Mouse (Mus musculus) C2C12 (cell line): ENCODE measurements around the gene Fam189a2. TPM values are rescaled to one million over a fixed set of nuclear protein-coding genes. Genes with fewer than 3 reads are reported as not detected.

ENCODE experiments used
- H3K27me3 ChIP-seq: one replicate; pipeline ENCODE4 v1.6.1; 2011; ENCODE audit not compliant: control insufficient read depth, insufficient read depth, insufficient read length
- H3K36me3 ChIP-seq: one replicate; pipeline ENCODE4 v1.6.1; 2011; ENCODE audit not compliant: control insufficient read depth, insufficient read depth
- H3K4me3 ChIP-seq: one replicate; pipeline ENCODE4 v1.5.1; 2011; ENCODE audit warnings: mild to moderate bottlenecking, control low read depth; ENCODE audit not compliant: poor library complexity, insufficient read depth, severe bottlenecking
- H3K79me2 ChIP-seq: one replicate; pipeline ENCODE4 v1.6.1; 2011; ENCODE audit not compliant: control insufficient read depth, insufficient read depth
- H3K79me3 ChIP-seq: one replicate; pipeline ENCODE4 v1.6.1; 2011; ENCODE audit warnings: low read depth, control low read depth
- H3ac ChIP-seq: one replicate; pipeline ENCODE3; 2011; ENCODE audit warnings: low read depth; ENCODE audit not compliant: control insufficient read depth, insufficient read length
- CEBPB ChIP-seq: IDR thresholded peaks from one replicate; pipeline ENCODE4 v1.6.1; 2011; ENCODE audit warnings: low read depth, mild to moderate bottlenecking, control low read depth, moderate library complexity
- CTCF ChIP-seq: IDR thresholded peaks from one replicate; pipeline ENCODE4 v1.5.1; 2011; ENCODE audit not compliant: control insufficient read depth, insufficient read depth, insufficient read length
- FOSL1 ChIP-seq: IDR thresholded peaks from one replicate; pipeline ENCODE4 v1.8.0; 2011; ENCODE audit warnings: mild to moderate bottlenecking, low read length; ENCODE audit not compliant: poor library complexity, insufficient read depth, severe bottlenecking
- MAX ChIP-seq: IDR thresholded peaks from one replicate; pipeline ENCODE4 v1.6.1; 2011; ENCODE audit warnings: mild to moderate bottlenecking, control low read depth
- MYOD1 ChIP-seq: IDR thresholded peaks from one replicate; pipeline ENCODE4 v1.6.1; 2011; ENCODE audit warnings: low read depth; ENCODE audit not compliant: control insufficient read depth, insufficient read length
- MYOG ChIP-seq: IDR thresholded peaks from one replicate; pipeline ENCODE4 v1.6.1; 2011; ENCODE audit not compliant: control insufficient read depth, insufficient read length; ENCODE audit errors: extremely low read depth
- USF1 ChIP-seq: IDR thresholded peaks from one replicate; pipeline ENCODE4 v1.6.1; 2011; ENCODE audit warnings: low read depth, mild to moderate bottlenecking, control low read depth, moderate library complexity
- polyA plus RNA-seq: library from polyadenylated mRNA; unstranded; fragments of >200 nt; fragmentation: generic; extraction: Trizol; gene quantifications from one replicate; pipeline ENCODE4 v1.2.1, GENCODE M21; 2012; ENCODE audit warnings: missing spikeins

Gene Fam189a2
- polyA plus RNA-seq, 1 experiment: 0.42 TPM

DNA sequence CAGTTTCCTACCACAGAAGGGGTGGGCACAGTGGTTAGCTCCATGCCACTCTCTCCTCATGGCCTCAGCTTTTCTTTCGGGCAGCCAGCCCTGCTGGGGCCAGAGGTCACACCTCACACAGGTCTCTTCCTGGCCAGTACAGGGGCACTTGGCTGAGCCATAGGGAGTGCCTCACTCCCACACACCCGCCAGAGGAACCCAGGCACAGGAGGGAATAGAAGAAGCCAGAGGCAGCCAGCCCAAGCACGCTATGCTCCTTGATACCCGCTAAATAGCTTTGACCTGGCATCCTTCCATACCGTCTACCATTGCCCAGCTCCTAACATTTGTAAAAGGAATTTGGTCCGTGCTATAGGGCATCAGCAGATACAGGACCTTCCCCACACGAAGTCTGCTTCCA, 70.9 kb downstream of the Fam189a2 start:
- H3K79me3 ChIP-seq: no peaks in the 10 kb centered on the region
- no peak overlapping the region for H3K4me3 ChIP-seq
- H3K36me3 ChIP-seq: no peaks in the 10 kb centered on the region
- no peak for TF ChIP-seq CEBPB
- TF ChIP-seq CTCF: no peak
- TF ChIP-seq MYOD1: no peak
- no peak for TF ChIP-seq MAX
- TF ChIP-seq FOSL1: no peak
- TF ChIP-seq USF1: no peak
- no peaks in the 10 kb centered on the region for H3K79me2 ChIP-seq
- H3K27me3 ChIP-seq: no peaks in the 10 kb centered on the region
- no peak overlapping the region for H3ac ChIP-seq

DNA sequence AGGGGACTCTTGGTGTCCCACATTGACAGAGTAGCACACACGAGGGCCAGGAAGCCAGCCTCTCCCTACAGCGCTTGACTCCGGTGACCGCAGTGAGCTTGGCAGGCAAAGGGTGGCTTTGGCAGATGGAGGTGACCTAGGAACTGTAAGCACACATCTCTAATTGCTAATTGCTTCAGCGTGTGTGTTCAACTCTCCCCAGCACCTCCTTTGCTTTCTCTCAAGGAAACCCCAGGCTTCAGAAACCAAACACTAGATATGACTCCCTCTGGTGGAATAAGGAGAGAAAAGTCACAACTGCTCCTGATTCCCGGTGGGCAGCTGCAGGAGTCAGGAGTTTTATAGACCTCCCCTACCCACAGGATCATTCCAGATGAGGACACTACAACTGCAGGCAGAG, 71.9 kb downstream of the Fam189a2 start:
- no peak for TF ChIP-seq FOSL1
- no peak for TF ChIP-seq MAX
- TF ChIP-seq MYOD1: no peak
- no peak for TF ChIP-seq MYOG
- TF ChIP-seq CEBPB: no peak
- no peak for TF ChIP-seq CTCF
- TF ChIP-seq USF1: no peak
- H3K36me3 ChIP-seq: no peaks in the 10 kb centered on the region
- H3K79me2 ChIP-seq: no peaks in the 10 kb centered on the region
- no peak overlapping the region for H3K4me3 ChIP-seq
- H3ac ChIP-seq: no peak overlapping the region
- H3K79me3 ChIP-seq: no peaks in the 10 kb centered on the region
- no peaks in the 10 kb centered on the region for H3K27me3 ChIP-seq

DNA sequence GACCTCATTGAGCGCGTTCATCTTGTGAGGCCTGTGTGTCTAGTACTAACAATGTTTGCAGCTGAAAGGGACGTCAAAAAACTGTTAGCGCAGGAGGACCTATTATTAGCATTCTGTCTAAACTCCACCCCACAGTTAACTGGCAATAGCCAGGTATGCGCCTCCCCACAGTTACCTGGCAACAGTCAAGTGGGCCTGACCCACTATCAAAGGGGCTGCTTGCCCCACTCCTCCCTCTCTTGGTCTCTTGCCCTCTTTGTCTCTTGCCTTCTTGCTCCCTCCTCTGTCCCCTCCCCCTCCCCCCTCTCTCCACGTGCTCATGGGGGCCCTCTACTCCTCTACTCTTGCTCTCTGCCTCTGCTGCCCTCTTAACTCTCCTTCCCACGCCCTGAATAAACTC, 73.3 kb downstream of the Fam189a2 start:
- Histone ChIP-seq H3K79me3 (no peaks in the 10 kb centered on the region), H3K36me3 (no peaks in the 10 kb centered on the region), H3K4me3 (no peak overlapping the region), H3ac (no peak overlapping the region), H3K79me2 (no peaks in the 10 kb centered on the region), H3K27me3 (no peaks in the 10 kb centered on the region)
- no peak for TF ChIP-seq MYOG
- no peak for TF ChIP-seq USF1
- TF ChIP-seq MYOD1: no peak
- no peak for TF ChIP-seq CTCF
- no peak for TF ChIP-seq FOSL1
- TF ChIP-seq CEBPB: no peak
- TF ChIP-seq MAX: no peak

DNA sequence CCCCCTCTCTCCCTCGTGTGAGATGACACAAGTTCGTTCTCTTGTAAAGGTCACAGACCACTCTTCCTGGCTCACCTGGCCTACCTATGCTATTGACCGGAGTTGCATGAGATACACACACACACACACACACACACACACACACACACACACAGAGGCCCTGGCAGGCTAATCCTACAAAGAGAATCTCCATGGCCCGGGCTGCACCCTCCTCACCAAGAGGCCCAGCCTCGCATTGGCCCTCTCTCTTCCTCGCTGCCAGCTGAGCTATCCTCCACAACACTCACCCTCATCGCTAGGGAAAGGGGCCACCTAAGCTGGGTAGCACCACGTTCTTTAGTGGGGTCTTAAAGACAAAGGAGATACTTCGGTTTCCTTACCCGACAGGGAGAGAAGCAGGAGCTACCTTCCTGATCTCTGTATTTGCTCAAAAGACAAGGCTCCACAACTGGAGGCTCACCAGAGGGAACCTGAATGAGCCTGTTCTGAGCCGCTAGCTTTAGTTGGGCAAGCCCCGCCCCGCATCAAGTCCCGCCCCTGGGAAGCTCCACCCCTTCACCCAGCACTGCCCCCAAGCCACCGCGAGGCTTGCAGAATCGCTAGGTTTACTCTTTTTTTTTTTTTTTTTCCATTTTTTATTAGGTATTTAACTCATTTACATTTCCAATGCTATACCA, 74.4 kb downstream of the Fam189a2 start:
- H3K4me3 ChIP-seq: no peak overlapping the region
- no peak overlapping the region for H3ac ChIP-seq

DNA sequence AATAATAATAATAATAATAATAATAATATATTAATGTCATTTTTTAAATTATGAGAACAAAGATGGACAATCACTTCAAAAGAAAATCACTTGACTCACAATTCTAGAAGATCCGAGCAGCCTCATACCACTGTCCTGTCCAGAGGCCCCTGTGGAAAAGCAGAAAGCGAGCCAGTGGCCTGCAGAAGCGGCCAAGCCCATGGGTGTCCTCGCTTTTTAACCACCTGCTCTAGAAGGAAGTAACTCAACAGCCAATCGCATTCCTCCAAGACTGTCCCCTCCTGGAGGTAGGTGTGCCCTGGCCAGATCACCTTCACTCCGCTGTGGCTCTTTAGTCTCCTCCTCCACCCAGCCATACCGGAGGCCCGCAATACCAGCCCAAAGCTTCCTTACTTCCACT, 75.4 kb downstream of the Fam189a2 start:
- Histone ChIP-seq H3K79me2 (no peaks in the 10 kb centered on the region), H3K4me3 (no peak overlapping the region), H3K27me3 (no peaks in the 10 kb centered on the region), H3ac (no peak overlapping the region), H3K36me3 (no peaks in the 10 kb centered on the region), H3K79me3 (no peaks in the 10 kb centered on the region)
- no peak for TF ChIP-seq CTCF
- TF ChIP-seq MYOG: no peak
- TF ChIP-seq CEBPB: no peak
- TF ChIP-seq MYOD1: no peak
- no peak for TF ChIP-seq MAX
- no peak for TF ChIP-seq FOSL1
- TF ChIP-seq USF1: no peak

More for the DNA sequence above, 74.4 kb downstream of the Fam189a2 start:
- no peak for TF ChIP-seq USF1
- no peak for TF ChIP-seq CTCF
- TF ChIP-seq MYOD1: no peak
- no peak for TF ChIP-seq FOSL1
- no peak for TF ChIP-seq CEBPB
- TF ChIP-seq MYOG: no peak
- no peak for TF ChIP-seq MAX
- Histone ChIP-seq H3K27me3 (no peaks in the 10 kb centered on the region), H3K79me3 (no peaks in the 10 kb centered on the region), H3K36me3 (no peaks in the 10 kb centered on the region), H3K79me2 (no peaks in the 10 kb centered on the region)

DNA sequence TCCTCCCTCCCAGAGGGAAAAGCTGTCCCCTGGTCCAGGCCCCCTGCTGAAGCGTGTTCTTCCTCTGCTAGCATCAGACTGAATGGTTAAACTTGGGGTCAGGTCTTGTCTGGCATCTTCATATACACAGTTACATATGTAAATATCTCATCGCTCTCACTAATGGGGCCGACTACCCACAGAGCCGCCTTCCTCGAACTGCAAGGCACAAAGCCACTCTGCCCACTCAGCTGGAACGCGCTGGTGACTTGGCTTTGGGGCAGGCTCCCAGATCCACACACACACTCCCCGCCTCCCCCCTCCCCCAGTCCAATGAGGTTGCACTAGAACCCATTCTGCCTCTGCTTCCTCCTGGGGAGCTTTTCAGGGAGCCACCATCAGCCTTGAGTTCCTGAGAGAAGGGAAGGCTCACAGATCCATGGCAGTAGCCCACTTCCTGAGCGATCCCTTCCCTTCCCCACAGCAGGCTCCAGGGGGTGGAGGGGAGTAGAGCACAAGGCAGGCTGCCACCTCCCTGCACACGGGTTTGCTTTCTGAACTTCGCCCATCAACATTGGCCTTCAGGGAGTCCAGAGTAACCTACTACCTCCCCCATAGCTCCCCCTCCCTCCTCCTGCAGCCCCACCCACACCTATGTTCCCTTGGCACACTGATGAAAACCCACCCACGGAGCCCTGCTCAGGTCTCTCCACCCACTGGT, 82.4 kb downstream of the Fam189a2 start:
- Histone ChIP-seq H3K4me3 (no peak overlapping the region), H3K36me3 (no peaks in the 10 kb centered on the region), H3K79me2 (no peaks in the 10 kb centered on the region), H3K79me3 (no peaks in the 10 kb centered on the region), H3ac (no peak overlapping the region), H3K27me3 (no peaks in the 10 kb centered on the region)
- TF ChIP-seq CEBPB (no peak), MAX (no peak), MYOG (no peak), USF1 (no peak), FOSL1 (no peak), CTCF (no peak)
